Mouse (Mus musculus): ENCODE results near the gene Nsmce4a.

DNA sequence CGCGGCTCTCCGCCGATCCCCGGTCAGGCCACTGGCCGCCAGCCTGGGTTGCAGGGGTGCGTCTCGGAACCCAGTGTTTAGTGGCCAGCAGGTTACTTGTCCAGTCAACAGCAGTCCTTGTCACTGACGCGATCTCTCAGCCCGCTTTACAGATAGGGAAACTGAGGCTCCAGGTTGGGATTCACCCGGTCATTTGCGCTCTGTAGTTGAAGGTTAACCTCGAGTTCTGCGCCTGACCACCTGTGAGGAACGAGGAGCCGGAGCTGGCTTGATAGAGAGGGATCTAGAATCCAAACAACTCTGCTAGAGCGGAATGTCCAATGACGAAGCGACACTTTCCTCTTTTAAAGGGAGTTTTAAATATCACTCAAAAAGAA lies 52.9 kb downstream of the Nsmce4a start, which contains the start of gene Ate1:
- TF ChIP-seq CTCF (IDR thresholded peaks at IDR 0.05; ENCODE audit: insufficient read depth, low read length) = no peak
- no peak for TF ChIP-seq POLR2A (IDR thresholded peaks at IDR 0.05; ENCODE audit: borderline replicate concordance, extremely low read depth, low read depth, low read length)

Data from lung, adult 2 months (tissue).